Mouse (Mus musculus) hindbrain, embryonic 16.5 days (tissue): ENCODE measurements around the gene Ptgr2. TPM values are rescaled to one million over a fixed set of nuclear protein-coding genes. Genes with fewer than 3 reads are reported as not detected.

Source experiments
- ATAC-seq: fragments of 200-750 bp; cut with Nextera tagmentation; 2 replicates; pipeline ENCODE4 v1.8.0; 2017; ENCODE audit warnings: moderate TSS enrichment, moderate library complexity
- H3K27ac ChIP-seq: fragments of 300-500 bp; sonication (generic); 2 replicates; pipeline ENCODE4 v1.5.1; 2014; ENCODE audit warnings: low read depth, mild to moderate bottlenecking, control low read depth, low read length, moderate library complexity
- H3K27me3 ChIP-seq: fragments of 300-500 bp; sonication (generic); replicated peaks from 2 replicates; pipeline ENCODE4 v1.6.1; 2014; ENCODE audit warnings: low read length; ENCODE audit not compliant: control insufficient read depth, insufficient read depth
- H3K36me3 ChIP-seq: fragments of 300-500 bp; sonication (generic); 2 replicates; pipeline ENCODE4 v1.6.1; 2014; ENCODE audit warnings: mild to moderate bottlenecking, low read length, moderate library complexity, mixed read lengths; ENCODE audit not compliant: control insufficient read depth, insufficient read depth
- H3K4me1 ChIP-seq: fragments of 300-500 bp; sonication (generic); 2 replicates; pipeline ENCODE4 v1.6.1; 2014; ENCODE audit warnings: low read depth, low read length; ENCODE audit not compliant: control insufficient read depth, insufficient read depth
- H3K4me2 ChIP-seq: fragments of 300-500 bp; sonication (generic); 2 replicates; pipeline ENCODE4 v1.6.1; 2014; ENCODE audit warnings: mild to moderate bottlenecking, low read length, control low read depth, moderate library complexity
- H3K4me3 ChIP-seq: fragments of 300-500 bp; sonication (generic); 2 replicates; pipeline ENCODE4 v1.5.1; 2014; ENCODE audit warnings: mild to moderate bottlenecking, low read length, control low read depth, moderate library complexity
- H3K9ac ChIP-seq: fragments of 300-500 bp; sonication (generic); 2 replicates; pipeline ENCODE4 v1.6.1; 2014; ENCODE audit warnings: low read depth, mild to moderate bottlenecking, control low read depth, low read length, moderate library complexity
- H3K9me3 ChIP-seq: fragments of 300-500 bp; sonication (generic); 2 replicates; pipeline ENCODE4 v1.6.1; 2014; ENCODE audit warnings: mild to moderate bottlenecking, low read length, moderate library complexity; ENCODE audit not compliant: control insufficient read depth
- WGBS: fragments of 180-500 bp; shearing (Covaris S2); extraction: QIAGEN DNeasy Blood & Tissue Kit; methylation state at CpG from one replicate; pipeline ENCODE4 v1.1.7; 2014; 5-methylcytosine and 5-hydroxymethylcytosine counted together
- polyA plus RNA-seq: library from polyadenylated mRNA; unstranded; fragments of >200 nt; fragmentation: Nextera tagmentation; extraction: Ambion mirVana; gene quantifications from 2 replicates; pipeline ENCODE4 v1.2.1, GENCODE M21; 2015

Gene Ptgr2
- polyA plus RNA-seq, 1 experiment from 2014 or later: 18.8 TPM

DNA sequence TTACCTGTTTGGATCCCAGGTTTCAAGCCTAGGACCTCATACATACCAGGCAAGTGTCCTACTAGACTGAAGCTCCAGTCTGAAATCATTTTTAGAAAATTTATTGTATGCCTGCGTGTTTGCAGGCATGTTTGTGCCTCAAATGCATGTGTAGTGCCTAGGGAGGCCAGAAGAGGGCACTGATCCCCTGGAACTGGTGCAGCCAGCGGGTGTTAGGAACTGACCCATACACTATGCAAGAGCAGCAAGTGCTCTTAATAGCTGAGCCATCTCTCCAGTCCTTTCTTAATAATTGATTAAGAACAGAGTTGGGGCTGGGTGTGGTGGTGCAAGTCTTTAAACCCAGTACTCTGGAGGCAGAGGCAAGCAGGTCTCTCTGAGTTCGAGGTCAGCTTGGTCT, 3.4 kb downstream of the Ptgr2 start:
- 70% methylated on average over 3 of the region's 3 CpGs for WGBS
- Histone ChIP-seq H3K4me3 (no peak overlapping the region), H3K9ac (no peak overlapping the region), H3K9me3 (no peaks in the 10 kb centered on the region), H3K27me3 (no peaks in the 10 kb centered on the region), H3K27ac (no peak overlapping the region), H3K4me2 (no peak overlapping the region), H3K4me1 (peaks cover 10% of the 10 kb centered on the region), H3K36me3 (no peaks in the 10 kb centered on the region)
- ATAC-seq: no peak

DNA sequence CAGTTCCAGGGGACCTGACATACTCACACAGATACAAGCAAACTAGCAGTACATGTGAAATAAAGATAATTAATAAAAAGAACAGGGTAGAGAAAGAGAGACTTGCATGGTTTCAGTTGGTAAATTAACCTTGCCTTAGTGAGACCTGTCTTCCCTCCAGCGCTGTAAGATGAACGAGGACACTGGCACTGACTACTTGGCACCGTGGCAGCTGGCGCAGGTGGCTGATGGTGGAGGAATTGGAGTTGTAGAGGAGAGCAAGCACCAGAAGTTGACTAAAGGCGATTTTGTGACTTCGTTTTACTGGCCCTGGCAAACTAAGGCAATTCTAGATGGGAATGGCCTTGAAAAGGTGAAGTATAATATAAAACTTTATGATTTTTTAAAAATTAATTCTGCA, 12.8 kb downstream of the Ptgr2 start:
- H3K9me3 ChIP-seq: no peaks in the 10 kb centered on the region
- ATAC-seq: no peak
- no peak overlapping the region for H3K4me2 ChIP-seq
- peaks cover 8% of the 10 kb centered on the region for H3K36me3 ChIP-seq
- 91% methylated on average over 6 of the region's 6 CpGs for WGBS
- no peak overlapping the region for H3K4me3 ChIP-seq
- no peak overlapping the region for H3K9ac ChIP-seq
- H3K27me3 ChIP-seq: no peaks in the 10 kb centered on the region
- no peaks in the 10 kb centered on the region for H3K4me1 ChIP-seq
- no peak overlapping the region for H3K27ac ChIP-seq

DNA sequence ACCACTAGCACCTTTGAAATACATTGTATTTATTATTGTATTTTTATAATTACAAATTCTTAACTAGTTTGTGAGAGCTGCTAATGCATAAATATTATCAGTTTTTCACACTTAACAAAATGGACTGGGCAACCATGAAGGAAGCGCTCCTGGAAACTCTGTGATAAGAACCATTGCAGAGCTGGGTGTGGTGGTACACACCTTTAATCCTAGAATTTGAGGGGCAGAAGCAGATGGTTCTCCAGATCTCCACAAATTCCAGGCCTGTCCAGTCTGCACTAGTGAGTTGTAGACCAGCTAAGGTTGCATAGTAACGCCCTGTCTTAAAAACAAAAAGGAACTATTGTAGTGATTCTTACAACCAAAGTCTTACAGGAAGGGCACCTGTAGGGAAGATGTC, 14.2 kb downstream of the Ptgr2 start:
- H3K4me2 ChIP-seq: no peak overlapping the region
- no peak overlapping the region for H3K9ac ChIP-seq
- no peaks in the 10 kb centered on the region for H3K9me3 ChIP-seq
- H3K4me3 ChIP-seq: no peak overlapping the region
- peaks cover 6% of the 10 kb centered on the region; the same call in 1 of the 2 replicates for H3K36me3 ChIP-seq
- no peaks in the 10 kb centered on the region for H3K27me3 ChIP-seq
- 96% methylated on average over 2 of the region's 2 CpGs for WGBS
- H3K4me1 ChIP-seq: no peaks in the 10 kb centered on the region
- H3K27ac ChIP-seq: no peak overlapping the region
- ATAC-seq: no peak

DNA sequence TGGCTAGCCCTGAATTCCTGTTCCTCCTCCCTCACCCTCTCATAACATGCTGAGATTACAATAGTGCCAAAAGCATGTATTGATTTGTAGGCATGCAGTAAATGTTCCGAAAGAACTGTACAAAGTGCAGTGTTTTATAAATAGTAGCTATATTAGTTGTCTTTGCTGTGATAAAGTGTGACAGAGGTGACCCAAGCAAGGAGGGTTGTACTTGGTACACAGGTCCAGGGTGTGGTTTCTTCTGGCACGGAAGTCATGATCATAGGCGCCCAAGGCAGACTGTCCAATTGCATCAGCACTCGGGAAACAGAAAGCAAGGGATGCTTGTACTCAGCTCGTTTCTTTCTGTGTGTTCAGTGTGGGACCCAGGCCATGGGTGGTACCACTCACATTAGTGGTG, 19.1 kb downstream of the Ptgr2 start:
- ATAC-seq: no peak

DNA sequence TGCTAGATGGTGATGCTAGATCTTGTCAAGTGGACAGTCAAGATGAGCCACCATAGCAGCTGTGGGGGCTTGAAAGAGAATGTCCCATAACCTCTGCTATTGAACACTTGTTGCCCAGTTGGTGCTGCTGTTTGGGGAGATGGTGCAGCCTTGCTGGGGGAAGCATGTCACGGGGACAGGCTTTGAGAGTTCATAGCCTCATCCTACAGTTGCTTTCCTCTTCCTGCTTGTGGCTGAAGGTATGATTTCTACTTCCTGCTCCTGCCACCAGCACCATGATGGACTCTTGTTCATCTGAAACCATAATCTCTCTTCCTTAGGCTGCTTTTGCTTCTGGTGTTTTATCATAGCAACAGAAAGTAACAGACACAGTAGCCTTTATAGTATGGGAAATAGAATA, 19.5 kb downstream of the Ptgr2 start:
- WGBS: 86% methylated on average over 1 of the region's 1 CpGs
- H3K4me2 ChIP-seq: no peak overlapping the region
- H3K4me1 ChIP-seq: no peaks in the 10 kb centered on the region
- 0 out of 2 replicates have a peak, but pooled peaks cover 9% of the 10 kb centered on the region for H3K36me3 ChIP-seq
- no peak overlapping the region for H3K27ac ChIP-seq
- H3K4me3 ChIP-seq: no peak overlapping the region
- H3K27me3 ChIP-seq: no peaks in the 10 kb centered on the region
- H3K9me3 ChIP-seq: no peaks in the 10 kb centered on the region
- no peak for ATAC-seq
- no peak overlapping the region for H3K9ac ChIP-seq

More for the DNA sequence above, 19.1 kb downstream of the Ptgr2 start:
- H3K9ac ChIP-seq: no peak overlapping the region
- no peak overlapping the region for H3K4me2 ChIP-seq
- H3K4me3 ChIP-seq: no peak overlapping the region
- H3K4me1 ChIP-seq: no peaks in the 10 kb centered on the region
- 0 out of 2 replicates have a peak, but pooled peaks cover 7% of the 10 kb centered on the region for H3K36me3 ChIP-seq
- no peaks in the 10 kb centered on the region for H3K27me3 ChIP-seq
- no peak overlapping the region for H3K27ac ChIP-seq
- WGBS: 92% methylated on average over 5 of the region's 5 CpGs
- no peaks in the 10 kb centered on the region for H3K9me3 ChIP-seq

DNA sequence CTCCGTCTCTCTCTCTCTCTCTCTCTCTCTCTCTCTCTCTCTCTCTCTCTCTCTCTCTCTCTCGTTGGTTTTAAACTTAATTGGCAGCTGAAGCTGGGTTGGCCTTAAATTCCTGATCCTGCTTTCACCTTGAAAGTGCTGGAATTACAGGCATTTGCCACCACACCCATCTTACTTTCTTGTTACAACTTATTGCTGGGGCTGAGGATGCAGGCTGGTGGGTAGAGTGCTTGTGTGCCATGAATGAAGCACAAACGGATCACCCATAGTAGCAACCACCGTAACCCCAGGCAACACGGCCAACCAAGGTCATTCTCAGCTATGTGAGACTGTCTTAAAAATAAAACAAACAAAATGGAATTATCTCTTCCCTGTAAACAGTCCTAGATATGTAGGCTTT, 26.3 kb downstream of the Ptgr2 start:
- Histone ChIP-seq H3K4me3 (no peak overlapping the region), H3K36me3 (0 out of 2 replicates have a peak, but pooled peaks cover 4% of the 10 kb centered on the region), H3K4me1 (peaks cover 5% of the 10 kb centered on the region), H3K27me3 (no peaks in the 10 kb centered on the region), H3K9ac (no peak overlapping the region), H3K4me2 (no peak overlapping the region), H3K9me3 (no peaks in the 10 kb centered on the region), H3K27ac (no peak overlapping the region)
- 72% methylated on average over 4 of the region's 5 CpGs for WGBS
- ATAC-seq: no peak

DNA sequence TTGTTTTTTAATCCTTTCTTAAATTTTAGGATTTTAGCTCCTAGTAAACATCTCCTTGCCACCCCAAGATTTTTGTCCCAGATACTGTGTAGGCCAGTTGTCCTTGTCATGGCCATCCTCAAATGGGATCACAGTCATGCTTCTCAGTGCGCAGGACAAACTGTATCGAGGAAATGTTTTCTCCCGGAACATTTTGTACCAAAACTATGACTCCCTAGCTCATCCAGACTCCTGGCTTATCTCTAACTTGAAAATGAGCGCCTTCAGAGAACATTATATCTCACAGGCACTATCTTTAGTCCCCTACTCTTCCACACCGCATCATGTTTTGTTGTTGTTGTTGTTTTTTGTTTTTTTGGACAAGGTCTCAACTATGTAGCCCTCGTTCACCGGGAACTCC, 31.0 kb downstream of the Ptgr2 start:
- peak overlapping the region; percentile 94 for H3K4me2 ChIP-seq
- no peaks in the 10 kb centered on the region for H3K27me3 ChIP-seq
- no peaks in the 10 kb centered on the region for H3K9me3 ChIP-seq
- ATAC-seq: no peak
- H3K4me3 ChIP-seq: peak overlapping the region; percentile 99
- H3K27ac ChIP-seq: no peak overlapping the region; the same call in 1 of the 2 replicates
- no peaks in the 10 kb centered on the region for H3K36me3 ChIP-seq
- H3K9ac ChIP-seq: peak overlapping the region; percentile 96
- H3K4me1 ChIP-seq: peaks cover 13% of the 10 kb centered on the region
- WGBS: 50% methylated on average over 7 of the region's 7 CpGs

DNA sequence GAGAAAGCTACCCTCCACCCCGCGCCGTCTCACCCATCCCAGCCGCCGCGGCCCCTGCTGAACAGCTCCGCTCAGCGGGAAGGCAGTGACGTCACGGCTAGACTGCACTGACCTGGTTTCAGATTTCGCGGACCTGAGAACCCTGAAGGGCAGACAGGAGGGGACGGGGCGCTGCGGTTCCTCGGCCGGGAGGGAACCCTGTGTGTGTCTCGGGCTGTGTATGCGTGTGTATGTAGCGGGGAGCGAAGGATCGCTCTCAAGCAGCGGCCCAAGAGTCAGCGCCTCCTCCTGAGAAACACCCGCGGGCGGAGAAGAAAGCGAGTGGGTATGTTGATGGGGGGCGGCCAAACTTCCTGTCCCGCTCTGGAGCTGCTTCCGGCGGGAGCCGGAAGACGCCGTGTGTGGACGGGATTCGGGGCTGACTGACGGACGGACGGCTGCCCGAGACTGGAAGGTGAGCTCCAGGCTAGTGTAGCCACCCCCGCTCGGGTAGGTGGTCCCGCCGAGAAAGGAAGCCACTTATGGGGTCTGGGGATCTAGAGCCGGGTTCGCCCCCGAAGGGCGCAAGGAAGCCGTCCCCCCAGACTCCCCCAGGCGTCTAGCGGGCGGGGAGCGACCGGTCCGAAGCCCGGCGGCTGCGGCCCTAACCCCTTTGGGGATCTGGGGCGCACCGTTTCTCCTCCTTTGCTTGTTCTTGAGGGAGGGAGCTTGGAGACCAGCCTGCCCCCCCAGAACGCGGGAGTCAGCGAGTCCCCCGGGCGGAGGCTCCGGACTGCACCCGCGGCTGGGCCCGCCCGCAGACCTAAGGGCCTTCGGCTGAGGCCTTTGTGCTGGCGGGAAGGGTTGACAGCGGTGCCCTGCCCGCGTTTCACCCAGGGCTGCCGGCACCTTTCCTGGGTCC, 31.9 kb downstream of the Ptgr2 start, which contains the start of gene Zfp410:
Zfp410 (plus strand) TSS at position 132 of the 901 bp plus-strand sequence.
- peak within 1 kb of the TSS; percentile 96 for H3K9ac ChIP-seq
- H3K4me1 ChIP-seq: peaks cover 13% of the 10 kb centered on the region
- WGBS: 1% methylated on average over 71 of the region's 77 CpGs
- no peaks in the 10 kb centered on the region for H3K36me3 ChIP-seq
- H3K4me2 ChIP-seq: peak within 1 kb of the TSS; percentile 94
- ATAC-seq: peak; percentile 95
- H3K9me3 ChIP-seq: no peaks in the 10 kb centered on the region
- H3K4me3 ChIP-seq: peak within 1 kb of the TSS; percentile 99
- H3K27ac ChIP-seq: peak within 1 kb of the TSS; percentile 94
- no peaks in the 10 kb centered on the region for H3K27me3 ChIP-seq

DNA sequence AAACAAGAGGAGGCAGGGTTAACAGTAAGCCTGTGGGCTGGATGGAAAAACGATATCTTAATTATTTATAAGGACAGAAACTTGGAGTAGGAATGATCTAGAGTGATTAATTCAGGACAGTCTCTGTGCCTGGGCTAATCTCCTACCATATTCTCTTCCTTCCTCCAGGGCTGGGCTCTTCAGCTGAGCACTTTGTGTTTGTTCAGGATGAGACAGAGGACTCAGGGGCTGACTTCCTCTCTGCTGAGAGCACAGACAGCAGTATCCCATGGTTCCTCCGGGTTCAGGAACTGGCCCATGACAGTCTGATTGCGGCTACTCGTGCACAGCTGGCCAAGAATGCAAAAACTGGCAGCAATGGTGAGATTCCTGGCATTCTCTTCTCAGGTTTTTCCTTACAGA, 42.1 kb downstream of the Ptgr2 start:
- no peaks in the 10 kb centered on the region for H3K27me3 ChIP-seq
- WGBS: 85% methylated on average over 4 of the region's 4 CpGs

More for the DNA sequence above, 42.1 kb downstream of the Ptgr2 start:
- Histone ChIP-seq H3K9me3 (no peaks in the 10 kb centered on the region), H3K4me3 (no peak overlapping the region), H3K27ac (no peak overlapping the region), H3K4me1 (no peaks in the 10 kb centered on the region), H3K36me3 (peaks cover 22% of the 10 kb centered on the region), H3K4me2 (no peak overlapping the region), H3K9ac (no peak overlapping the region)
- ATAC-seq: no peak
